Mouse (Mus musculus) bone marrow, adult 2 months (tissue): ENCODE data around the gene Bri3bp.

ENCODE experiments used
- CTCF ChIP-seq: fragments of 200-500 bp; IDR thresholded peaks from 2 replicates; pipeline ENCODE4 v1.5.1; 2011; ENCODE audit warnings: low read length, control low read depth; ENCODE audit not compliant: control insufficient read depth, insufficient read depth
- POLR2A ChIP-seq: fragments of 200-500 bp; IDR thresholded peaks from 2 replicates; pipeline ENCODE4 v1.6.1; 2011; ENCODE audit warnings: low read depth, mild to moderate bottlenecking, control low read depth, low read length, borderline replicate concordance; ENCODE audit not compliant: control insufficient read depth

DNA sequence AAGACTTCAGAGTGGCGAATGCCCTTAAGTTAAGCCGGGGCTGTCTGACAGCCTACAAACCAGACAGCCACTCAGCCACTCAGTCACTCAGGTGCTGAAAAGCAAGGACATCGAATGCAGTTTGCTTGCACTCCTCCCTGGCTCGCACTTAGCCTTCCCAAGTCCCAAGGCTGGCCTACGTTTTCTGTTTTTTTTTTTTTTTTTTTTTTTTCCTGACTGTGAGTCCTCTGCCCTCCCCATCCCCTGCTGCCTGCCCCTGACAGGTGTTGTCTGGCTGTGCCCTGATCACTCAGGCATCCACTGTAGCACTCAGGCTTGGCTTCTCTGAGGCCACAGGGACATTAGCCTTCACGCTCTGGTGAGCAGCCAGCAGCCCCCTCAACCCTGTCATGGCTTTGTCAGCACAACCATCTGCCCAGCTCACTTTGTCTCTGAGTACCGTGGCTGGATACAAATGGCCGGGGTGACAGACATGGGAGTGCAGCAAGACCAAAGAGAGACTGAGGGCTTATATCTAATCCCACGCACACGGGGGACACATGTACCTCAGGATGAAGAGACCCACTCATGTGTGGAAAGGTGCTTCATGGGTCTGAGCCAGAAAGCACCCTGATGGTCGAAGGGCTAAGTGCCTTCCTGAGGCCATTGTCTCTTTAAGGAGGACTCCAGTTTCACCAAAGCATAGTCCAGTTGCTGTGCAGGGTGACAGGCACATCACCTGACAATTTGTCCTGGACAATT is 46.2 kb downstream of the Bri3bp start:
- TF ChIP-seq POLR2A (no peak), CTCF (no peak)
